Mouse (Mus musculus) lung, adult 2 months (tissue): Measurements from ENCODE around the gene Agap1.

Experiments
- CTCF ChIP-seq: fragments of 200-500 bp; IDR thresholded peaks from 2 replicates; pipeline ENCODE4 v1.5.1; 2011; ENCODE audit warnings: mild to moderate bottlenecking, low read length, control low read depth; ENCODE audit not compliant: insufficient read depth
- POLR2A ChIP-seq: fragments of 200-500 bp; IDR thresholded peaks from 2 replicates; pipeline ENCODE4 v1.6.1; 2011; ENCODE audit warnings: low read depth, mild to moderate bottlenecking, control low read depth, low read length, borderline replicate concordance; ENCODE audit errors: extremely low read depth

DNA sequence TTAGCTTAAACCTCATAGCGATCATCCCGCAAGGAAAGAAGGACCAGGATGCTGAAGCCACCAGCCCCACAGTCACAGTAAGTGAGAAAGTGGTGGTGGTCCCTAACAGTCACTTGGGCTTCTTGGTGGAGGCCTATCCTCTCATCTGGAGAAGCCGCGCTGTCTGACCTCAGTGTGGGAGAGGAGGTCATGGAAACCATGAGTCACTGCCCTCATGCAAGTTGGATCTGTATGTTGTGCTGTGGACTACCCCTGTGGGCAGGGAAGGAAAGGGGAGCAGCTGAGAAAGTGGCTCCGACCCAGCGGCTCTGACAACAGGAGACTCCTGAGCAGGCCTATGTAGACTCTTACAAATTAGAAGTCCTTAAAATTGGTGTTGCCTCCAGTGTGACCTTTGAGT lies 280.5 kb downstream of the Agap1 start:
- TF ChIP-seq POLR2A (no peak), CTCF (no peak)
